Mouse (Mus musculus) limb, embryonic 12.5 days (tissue): ENCODE results near the gene N4bp2l1. TPM values are rescaled to one million over a fixed set of nuclear protein-coding genes. Genes with fewer than 3 reads are reported as not detected.

Source experiments
- ATAC-seq: fragments of 200-750 bp; cut with Nextera tagmentation; 2 replicates; pipeline ENCODE4 v1.8.0; 2017; ENCODE audit warnings: low read depth, moderate TSS enrichment; ENCODE audit not compliant: insufficient number of reproducible peaks, insufficient read depth, low FRiP score, low TSS enrichment
- H3K27ac ChIP-seq: fragments of 300-500 bp; sonication (generic); 2 replicates; pipeline ENCODE4 v1.5.1; 2016; ENCODE audit warnings: mild to moderate bottlenecking, moderate library complexity
- H3K27me3 ChIP-seq: fragments of 300-500 bp; sonication (generic); 2 replicates; pipeline ENCODE4 v1.6.1; 2016; ENCODE audit warnings: mild to moderate bottlenecking, moderate library complexity
- H3K36me3 ChIP-seq: fragments of 300-500 bp; sonication (generic); 2 replicates; pipeline ENCODE4 v1.6.1; 2016; ENCODE audit warnings: mild to moderate bottlenecking, moderate library complexity
- H3K4me1 ChIP-seq: fragments of 300-500 bp; sonication (generic); replicated peaks from 2 replicates; pipeline ENCODE4 v1.6.1; 2016
- H3K4me2 ChIP-seq: fragments of 300-500 bp; sonication (generic); 2 replicates; pipeline ENCODE4 v1.6.1; 2016; ENCODE audit warnings: mild to moderate bottlenecking, moderate library complexity
- H3K4me3 ChIP-seq: fragments of 300-500 bp; sonication (generic); replicated peaks from 2 replicates; pipeline ENCODE4 v1.5.1; 2016; ENCODE audit warnings: mild to moderate bottlenecking
- H3K9ac ChIP-seq: fragments of 300-500 bp; sonication (generic); replicated peaks from 2 replicates; pipeline ENCODE4 v1.6.1; 2016; ENCODE audit warnings: mild to moderate bottlenecking, moderate library complexity
- H3K9me3 ChIP-seq: fragments of 300-500 bp; sonication (generic); 2 replicates; pipeline ENCODE4 v1.6.1; 2016; ENCODE audit warnings: mild to moderate bottlenecking, moderate library complexity
- WGBS: fragments of 180-500 bp; shearing (Covaris S2); methylation state at CpG from one replicate; pipeline ENCODE4 v1.1.7; 2016; 5-methylcytosine and 5-hydroxymethylcytosine counted together
- polyA plus RNA-seq: library from polyadenylated mRNA; unstranded; fragments of >200 nt; fragmentation: Nextera tagmentation; extraction: Ambion mirVana; gene quantifications from 2 replicates; pipeline ENCODE4 v1.2.1, GENCODE M21; 2016

Gene N4bp2l1
- polyA plus RNA-seq, 1 experiment from 2014 or later: 5.0 TPM

GRCm38 (mm10) chr5:150578613-150579171 lies 18.3 kb downstream of the N4bp2l1 start:
- H3K27ac ChIP-seq: no peak overlapping the region
- ATAC-seq: no peak
- H3K9me3 ChIP-seq: no peaks in the 10 kb centered on the region
- H3K27me3 ChIP-seq: no peaks in the 10 kb centered on the region
- no peak overlapping the region for H3K4me2 ChIP-seq
- no peak overlapping the region for H3K4me3 ChIP-seq
- no peaks in the 10 kb centered on the region for H3K36me3 ChIP-seq
- H3K4me1 ChIP-seq: peaks cover 7% of the 10 kb centered on the region; the same call in 1 of the 2 replicates
- WGBS: 64% methylated on average over 6 of the region's 6 CpGs
- H3K9ac ChIP-seq: no peak overlapping the region

GRCm38 (mm10) chr5:150576832-150577231 lies 20.2 kb downstream of the N4bp2l1 start:
- Histone ChIP-seq H3K4me2 (no peak overlapping the region), H3K9me3 (no peaks in the 10 kb centered on the region), H3K36me3 (peaks cover 9% of the 10 kb centered on the region; the same call in 1 of the 2 replicates), H3K4me1 (peaks cover 7% of the 10 kb centered on the region; the same call in 1 of the 2 replicates), H3K27ac (no peak overlapping the region), H3K9ac (no peak overlapping the region), H3K27me3 (no peaks in the 10 kb centered on the region), H3K4me3 (no peak overlapping the region)
- no peak for ATAC-seq
- 90% methylated on average over 11 of the region's 11 CpGs for WGBS

GRCm38 (mm10) chr5:150574885-150575284 lies 22.1 kb downstream of the N4bp2l1 start:
- peaks cover 21% of the 10 kb centered on the region; the same call in 1 of the 2 replicates for H3K36me3 ChIP-seq
- WGBS: 82% methylated on average over 5 of the region's 5 CpGs
- H3K4me2 ChIP-seq: no peak overlapping the region
- H3K9ac ChIP-seq: no peak overlapping the region
- ATAC-seq: no peak
- H3K4me1 ChIP-seq: peaks cover 7% of the 10 kb centered on the region; the same call in 1 of the 2 replicates
- H3K27me3 ChIP-seq: no peaks in the 10 kb centered on the region
- no peak overlapping the region for H3K4me3 ChIP-seq
- no peaks in the 10 kb centered on the region for H3K9me3 ChIP-seq
- H3K27ac ChIP-seq: no peak overlapping the region

- no peak for ATAC-seq
- no peak overlapping the region for H3K4me3 ChIP-seq
- H3K9ac ChIP-seq: no peak overlapping the region
- H3K9me3 ChIP-seq: no peaks in the 10 kb centered on the region
- H3K4me1 ChIP-seq: peaks cover 7% of the 10 kb centered on the region; the same call in 1 of the 2 replicates
- 94% methylated on average over 3 of the region's 3 CpGs for WGBS
- no peak overlapping the region for H3K4me2 ChIP-seq
- H3K36me3 ChIP-seq: peaks cover 24% of the 10 kb centered on the region
- no peaks in the 10 kb centered on the region for H3K27me3 ChIP-seq
- H3K27ac ChIP-seq: no peak overlapping the region
Measured at GRCm38 (mm10) chr5:150574403-150574802, 22.6 kb downstream of the N4bp2l1 start.

GRCm38 (mm10) chr5:150570496-150571219 lies 26.3 kb downstream of the N4bp2l1 start:
- no peaks in the 10 kb centered on the region for H3K4me1 ChIP-seq
- H3K36me3 ChIP-seq: peaks cover 54% of the 10 kb centered on the region
- no peak for ATAC-seq
- H3K4me2 ChIP-seq: no peak overlapping the region
- H3K27ac ChIP-seq: no peak overlapping the region
- H3K27me3 ChIP-seq: no peaks in the 10 kb centered on the region
- 93% methylated on average over 11 of the region's 11 CpGs for WGBS
- H3K4me3 ChIP-seq: no peak overlapping the region
- H3K9ac ChIP-seq: no peak overlapping the region
- no peaks in the 10 kb centered on the region for H3K9me3 ChIP-seq

GRCm38 (mm10) chr5:150566971-150567370 lies 30.0 kb downstream of the N4bp2l1 start:
- ATAC-seq: no peak
- no peaks in the 10 kb centered on the region for H3K9me3 ChIP-seq
- H3K27me3 ChIP-seq: no peaks in the 10 kb centered on the region
- no peak overlapping the region for H3K4me2 ChIP-seq
- H3K4me1 ChIP-seq: no peaks in the 10 kb centered on the region
- no peak overlapping the region for H3K27ac ChIP-seq
- H3K9ac ChIP-seq: no peak overlapping the region
- WGBS: 88% methylated on average over 5 of the region's 5 CpGs
- peaks cover 73% of the 10 kb centered on the region for H3K36me3 ChIP-seq
- H3K4me3 ChIP-seq: no peak overlapping the region

- Histone ChIP-seq H3K27ac (no peak overlapping the region), H3K9ac (no peak overlapping the region), H3K4me3 (no peak overlapping the region), H3K4me1 (no peaks in the 10 kb centered on the region), H3K27me3 (no peaks in the 10 kb centered on the region), H3K9me3 (no peaks in the 10 kb centered on the region), H3K36me3 (peaks cover 76% of the 10 kb centered on the region), H3K4me2 (no peak overlapping the region)
- no peak for ATAC-seq
- WGBS: 83% methylated on average over 3 of the region's 3 CpGs
Measured at GRCm38 (mm10) chr5:150566226-150566625, 30.8 kb downstream of the N4bp2l1 start.

- WGBS: 88% methylated on average over 6 of the region's 6 CpGs
- H3K36me3 ChIP-seq: peaks cover 79% of the 10 kb centered on the region
- no peak for ATAC-seq
Measured at GRCm38 (mm10) chr5:150564426-150564825, 32.6 kb downstream of the N4bp2l1 start.

GRCm38 (mm10) chr5:150561783-150562182 lies 35.2 kb downstream of the N4bp2l1 start:
- WGBS: 90% methylated on average over 5 of the region's 5 CpGs
- no peak overlapping the region for H3K4me3 ChIP-seq
- H3K4me2 ChIP-seq: no peak overlapping the region
- no peaks in the 10 kb centered on the region for H3K9me3 ChIP-seq
- no peaks in the 10 kb centered on the region for H3K27me3 ChIP-seq
- H3K27ac ChIP-seq: no peak overlapping the region
- peaks cover 81% of the 10 kb centered on the region for H3K36me3 ChIP-seq
- ATAC-seq: no peak
- H3K4me1 ChIP-seq: no peaks in the 10 kb centered on the region
- H3K9ac ChIP-seq: no peak overlapping the region

More at GRCm38 (mm10) chr5:150564426-150564825, 32.6 kb downstream of the N4bp2l1 start:
- Histone ChIP-seq H3K4me1 (no peaks in the 10 kb centered on the region), H3K4me2 (no peak overlapping the region), H3K27ac (no peak overlapping the region), H3K27me3 (no peaks in the 10 kb centered on the region), H3K9me3 (no peaks in the 10 kb centered on the region), H3K4me3 (no peak overlapping the region), H3K9ac (no peak overlapping the region)

- Histone ChIP-seq H3K27me3 (no peaks in the 10 kb centered on the region), H3K27ac (no peak overlapping the region), H3K9me3 (no peaks in the 10 kb centered on the region), H3K4me1 (no peaks in the 10 kb centered on the region), H3K36me3 (peaks cover 79% of the 10 kb centered on the region), H3K4me3 (no peak overlapping the region), H3K9ac (no peak overlapping the region), H3K4me2 (no peak overlapping the region)
- no peak for ATAC-seq
Measured at GRCm38 (mm10) chr5:150561376-150561775, 35.6 kb downstream of the N4bp2l1 start.

GRCm38 (mm10) chr5:150560851-150561250 lies 36.1 kb downstream of the N4bp2l1 start:
- no peak overlapping the region for H3K4me3 ChIP-seq
- no peak for ATAC-seq
- H3K4me1 ChIP-seq: no peaks in the 10 kb centered on the region
- H3K9ac ChIP-seq: no peak overlapping the region
- H3K27ac ChIP-seq: no peak overlapping the region
- no peaks in the 10 kb centered on the region for H3K27me3 ChIP-seq
- WGBS: 94% methylated on average over 5 of the region's 5 CpGs
- no peak overlapping the region for H3K4me2 ChIP-seq
- peaks cover 76% of the 10 kb centered on the region for H3K36me3 ChIP-seq
- no peaks in the 10 kb centered on the region for H3K9me3 ChIP-seq
